Mouse (Mus musculus) gastrocnemius, postnatal 25 days (tissue): ENCODE data around the gene Slc1a1. TPM values are rescaled to one million over a fixed set of nuclear protein-coding genes. Genes with fewer than 3 reads are reported as not detected.

ENCODE experiments used
- DNase-seq: peaks from one replicate; pipeline ENCODE4 v3.0.0; 2022
- total RNA-seq, 2 experiments: library from RNA; stranded (reverse); gene quantifications; 1 replicate in 1 of 2; 2 replicates in 1 of 2; pipeline ENCODE4 v1.2.3; 2021

Slc1a1 gene
- total RNA-seq, 2 experiments from 2014 or later = 1.5 to 3.6 TPM

DNA sequence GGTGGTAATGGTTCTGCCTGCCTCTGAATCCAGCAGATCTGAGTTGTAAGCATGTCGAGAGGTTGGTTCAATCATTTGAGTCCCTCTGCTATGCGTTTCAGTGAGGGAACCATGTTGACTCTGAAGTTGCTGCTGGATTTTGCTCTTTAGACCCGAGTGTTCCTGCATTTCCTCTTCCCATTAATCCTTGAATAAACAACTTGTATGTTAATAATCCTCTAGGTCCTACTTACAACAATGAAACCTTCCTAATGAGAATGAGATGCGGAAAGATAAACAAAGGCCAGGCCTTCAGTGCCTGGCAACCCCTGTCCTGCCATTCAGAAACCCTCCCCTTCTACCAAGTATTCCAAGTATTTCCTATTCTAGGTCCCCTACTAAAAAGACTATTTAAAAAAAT lies 81.6 kb downstream of the Slc1a1 start:
- DNase-seq = no peak

DNA sequence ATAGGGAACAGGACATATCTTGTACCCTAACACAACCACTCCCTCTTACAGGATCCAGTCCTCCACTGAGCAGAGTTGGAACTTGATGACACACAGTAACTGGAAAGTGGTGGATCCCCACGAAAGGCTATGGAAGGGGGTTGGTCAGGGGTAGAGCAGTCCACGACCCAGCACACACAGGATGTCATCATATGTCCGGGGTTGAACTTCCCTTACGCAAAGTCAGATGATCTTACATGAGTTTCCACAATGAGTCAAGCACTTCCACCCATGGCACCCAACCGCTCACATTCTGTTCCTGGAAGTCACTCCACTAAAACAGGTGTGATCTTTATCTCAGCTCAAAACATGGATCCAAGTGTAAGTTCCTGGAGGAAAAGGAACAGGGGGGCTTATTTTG lies 83.0 kb downstream of the Slc1a1 start:
- DNase-seq = no peak

DNA sequence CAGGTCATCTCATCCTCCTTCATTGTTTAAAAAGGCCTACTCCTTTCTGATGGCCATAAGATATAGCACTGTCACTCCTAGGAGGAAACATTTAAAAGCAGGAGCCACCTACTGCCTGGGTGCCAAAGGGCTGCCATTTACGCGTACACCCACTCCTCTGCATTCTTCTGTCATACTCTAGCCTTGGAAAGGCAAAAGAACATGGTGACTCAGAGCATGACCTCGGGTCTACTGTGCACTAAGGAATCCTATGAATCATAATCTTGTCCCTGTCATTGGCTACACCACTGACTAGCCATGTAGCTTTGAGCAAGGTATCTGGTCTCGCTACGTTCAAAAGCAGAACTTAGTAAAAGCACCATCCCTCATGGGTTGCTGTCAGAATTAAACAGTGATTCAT lies 91.5 kb downstream of the Slc1a1 start:
- DNase-seq = no peak

DNA sequence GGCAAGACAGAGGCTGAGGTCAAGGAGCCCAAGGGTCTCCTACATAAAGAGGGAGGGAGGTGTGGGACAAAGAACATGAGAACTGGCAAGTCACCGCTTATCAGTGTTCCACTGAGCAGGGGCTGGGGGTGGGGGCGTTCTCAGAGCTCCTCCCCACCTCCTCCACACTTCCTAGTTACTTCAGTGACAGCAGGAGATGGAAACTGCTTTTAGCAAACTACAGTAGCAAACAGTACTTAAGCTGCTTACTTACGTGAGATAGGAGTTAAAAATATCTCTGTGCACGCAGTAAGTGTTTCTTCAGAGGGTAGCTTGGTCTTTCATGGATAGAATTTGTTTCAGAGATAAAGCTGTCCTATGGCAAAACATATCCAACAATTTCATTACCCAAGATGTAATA lies 92.5 kb downstream of the Slc1a1 start:
- DNase-seq = no peak

DNA sequence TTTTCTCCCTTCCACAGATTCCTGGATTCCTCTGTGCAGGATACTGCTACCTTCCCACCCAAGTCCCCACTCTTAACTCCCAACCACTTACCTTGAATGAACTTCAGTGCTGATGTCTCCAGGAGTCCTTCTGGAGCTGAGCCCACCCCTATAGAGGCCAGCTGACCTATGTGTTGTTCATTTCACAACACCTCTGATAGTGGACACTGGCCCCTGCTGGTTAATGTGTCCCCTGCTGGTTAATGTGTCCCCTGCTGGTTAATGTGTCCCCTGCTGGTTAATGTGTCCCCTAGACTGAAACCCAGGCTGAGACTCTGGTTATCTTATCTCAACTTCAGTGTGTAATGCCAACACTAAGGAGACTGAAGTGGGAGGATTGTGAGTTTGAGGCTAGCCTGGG lies 94.2 kb downstream of the Slc1a1 start:
- no peak for DNase-seq

DNA sequence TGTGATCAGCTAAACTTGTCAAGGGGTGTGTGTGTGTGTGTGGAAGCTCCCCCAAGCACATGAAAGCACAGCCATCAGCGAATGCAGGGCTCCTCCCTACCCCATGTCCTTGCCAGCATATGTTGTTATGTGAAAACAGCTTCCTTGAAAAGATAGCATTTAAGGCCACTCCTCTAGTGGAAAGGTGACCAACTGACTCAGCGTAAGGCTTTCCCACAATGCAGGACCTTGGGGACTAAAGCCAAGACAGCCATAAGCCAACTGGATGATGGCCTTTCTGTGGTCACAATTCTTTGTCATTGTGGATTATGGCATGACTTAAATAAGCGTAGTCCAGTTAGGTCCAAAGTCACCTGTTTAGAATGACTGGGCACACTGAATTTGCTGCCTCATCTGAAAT lies 100.0 kb downstream of the Slc1a1 start:
- DNase-seq = no peak

DNA sequence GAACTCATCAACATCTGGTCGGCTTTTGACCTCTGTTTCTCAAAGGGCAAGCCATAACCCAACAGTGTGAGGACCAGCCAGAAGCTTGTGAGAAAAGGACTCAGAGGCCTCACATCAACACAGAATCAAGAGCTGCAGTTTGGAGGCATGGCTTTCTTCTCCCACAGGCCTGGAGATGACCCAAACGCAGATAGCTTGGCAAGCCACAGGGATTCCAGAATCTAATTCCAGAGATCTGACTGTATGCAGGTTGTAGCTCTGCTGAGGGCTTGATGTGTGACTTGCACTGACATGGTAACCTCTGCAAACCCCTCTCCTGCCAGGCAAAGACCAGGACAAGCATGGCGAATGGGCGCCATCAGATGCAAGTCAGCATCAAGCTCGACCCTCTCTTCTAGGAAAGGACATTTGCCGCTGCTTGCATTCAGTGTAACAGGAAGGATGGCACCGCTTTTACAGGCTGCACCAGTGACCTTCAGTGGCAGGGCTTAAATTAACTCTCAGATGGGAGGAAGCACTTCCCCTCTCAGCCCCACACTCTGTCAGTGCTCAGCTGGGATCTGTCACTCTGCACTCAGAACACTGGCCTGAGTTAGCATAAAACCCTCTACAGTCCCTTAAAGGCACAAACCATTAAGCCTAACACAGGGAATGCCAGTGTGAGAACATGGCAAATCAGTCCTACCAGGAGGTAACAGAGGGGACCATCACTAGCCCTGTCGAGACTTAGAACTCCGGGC lies 105.5 kb downstream of the Slc1a1 start:
- DNase-seq = no peak

DNA sequence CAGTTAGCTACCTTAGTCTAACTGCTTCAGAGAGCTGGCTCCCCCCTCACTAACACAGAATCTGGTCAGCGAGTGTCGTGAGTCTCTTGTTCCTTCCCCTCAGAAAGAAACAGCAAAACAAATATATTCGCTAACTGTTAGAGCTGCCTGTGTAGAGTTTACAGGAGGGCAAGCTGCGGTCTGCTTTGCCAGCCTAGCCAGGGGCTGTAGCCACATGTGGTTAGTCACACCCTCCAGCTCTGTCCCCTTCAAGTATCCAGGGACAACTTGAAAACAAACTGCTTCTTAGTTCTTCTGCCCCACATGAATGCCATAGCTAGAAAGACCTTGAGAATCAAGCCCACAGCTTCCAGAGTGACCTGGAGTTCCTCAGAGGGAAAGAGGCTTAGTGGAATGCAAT lies 106.4 kb downstream of the Slc1a1 start:
- no peak for DNase-seq

DNA sequence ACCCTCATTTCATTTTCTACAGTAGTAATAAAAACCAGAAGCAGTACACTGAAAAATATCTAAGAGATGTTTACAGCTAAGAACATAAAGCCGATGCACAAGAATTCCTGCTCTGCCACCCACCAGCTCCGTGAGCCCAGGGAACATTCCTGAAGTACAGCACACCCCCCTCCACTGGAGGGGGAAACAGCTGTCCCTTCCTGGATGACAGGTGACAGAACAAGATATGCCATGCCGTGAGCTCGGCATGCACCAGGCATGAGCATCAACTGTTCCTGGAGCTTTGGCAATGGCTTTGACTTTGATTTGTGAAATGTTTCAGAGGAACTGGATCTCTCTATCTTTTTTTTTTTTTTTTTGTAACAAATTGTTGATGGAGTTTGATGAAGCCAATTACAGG lies 111.9 kb downstream of the Slc1a1 start:
- peak; percentile 20 for DNase-seq

DNA sequence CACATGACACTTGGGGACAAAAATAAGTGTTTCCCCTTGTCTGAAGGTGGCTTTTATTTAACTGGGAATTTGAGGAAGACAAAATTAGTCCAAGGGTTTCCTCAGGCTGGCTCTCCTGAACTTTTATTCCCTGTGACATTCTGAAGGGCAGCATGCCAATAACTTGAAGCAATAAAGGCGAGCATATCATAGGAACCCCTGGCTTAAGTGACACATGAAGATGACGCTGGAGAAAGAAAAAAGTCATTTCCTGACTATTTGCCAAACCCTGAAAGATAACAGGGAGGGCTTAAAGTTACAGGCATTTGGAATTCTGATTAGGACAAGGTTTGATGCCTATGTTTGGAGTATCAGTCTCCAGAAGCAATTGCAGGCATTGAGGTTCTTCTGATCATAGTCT lies 112.5 kb downstream of the Slc1a1 start:
- DNase-seq = no peak

DNA sequence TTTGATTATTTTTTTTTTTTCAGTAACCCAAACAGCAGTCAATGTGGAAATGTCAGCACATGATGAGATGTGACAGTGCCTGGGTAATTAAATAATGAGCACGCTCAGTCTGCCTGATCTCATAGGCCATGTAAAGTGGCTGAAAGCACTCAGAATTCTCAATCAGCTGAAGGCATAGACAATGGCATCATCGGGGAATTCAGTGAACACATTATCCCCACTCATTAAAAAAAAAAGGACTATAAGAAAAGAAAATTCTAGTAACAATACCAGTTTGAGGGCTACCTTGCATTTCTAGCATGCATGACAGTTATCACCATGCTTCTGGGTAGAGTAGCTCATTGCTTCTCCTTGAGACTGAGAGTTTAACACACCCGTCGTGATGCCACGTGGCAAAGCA lies 116.4 kb downstream of the Slc1a1 start:
- no peak for DNase-seq

DNA sequence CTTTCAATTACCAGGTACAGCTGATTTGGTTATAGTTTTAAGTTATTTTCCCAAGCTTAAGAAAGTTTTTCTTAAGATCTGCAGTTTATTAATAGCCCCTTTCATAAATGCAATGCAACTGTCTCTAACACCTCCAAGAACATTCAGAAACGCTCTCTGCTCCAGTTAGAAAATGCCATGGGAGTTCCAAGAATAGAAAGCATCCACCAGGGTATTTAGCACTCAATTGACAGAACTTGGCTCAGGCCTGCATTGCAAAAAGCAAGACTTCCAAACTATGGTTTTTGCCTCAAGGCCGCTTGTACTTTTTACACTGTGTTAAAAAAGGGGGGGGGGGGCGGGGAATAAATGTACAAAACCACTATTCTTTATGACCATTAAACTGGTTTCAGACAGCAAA lies 128.3 kb downstream of the Slc1a1 start:
- no peak for DNase-seq

DNA sequence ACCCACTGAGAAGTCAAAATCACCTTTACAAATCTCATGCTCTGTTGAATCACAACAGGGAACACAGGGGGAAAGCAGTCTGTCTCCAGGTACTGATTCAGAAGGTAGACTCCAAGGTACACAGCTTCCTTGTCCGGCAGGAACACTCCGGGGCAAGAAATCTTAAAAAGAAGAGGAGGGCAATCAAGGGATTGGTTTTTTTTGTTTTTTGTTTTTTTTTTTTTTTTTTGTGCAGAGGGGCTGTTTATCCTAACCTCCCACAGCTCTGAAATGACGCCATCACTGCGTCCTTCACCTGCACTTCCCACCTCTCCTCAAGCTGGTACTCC lies 128.6 kb downstream of the Slc1a1 start:
- DNase-seq = no peak

Other genes with a start within 250 kb of the Slc1a1 start
- 1 to 10 TPM in 1 of 2 experiments, under 1 TPM in 1; 0.82 to 1.0 TPM for gene Glis3, start 155.0 kb upstream of the Slc1a1 start, total RNA-seq
- gene Plpp6, start 128.9 kb downstream of the Slc1a1 start, total RNA-seq = 1 to 10 TPM; 1.5 to 2.0 TPM
- under 1 TPM; 0.56 to 0.67 TPM for gene 4430402I18Rik, start 132.8 kb downstream of the Slc1a1 start, total RNA-seq
- gene Cdc37l1, start 155.3 kb downstream of the Slc1a1 start, total RNA-seq = 10 to 100 TPM; 35.7 to 41.4 TPM
- gene Ak3, start 212.9 kb downstream of the Slc1a1 start, total RNA-seq = 10 to 100 TPM; 53.8 to 55.3 TPM